Mouse (Mus musculus) liver, embryonic 14.5 days (tissue): ENCODE data around the gene Terb2. TPM values are rescaled to one million over a fixed set of nuclear protein-coding genes. Genes with fewer than 3 reads are reported as not detected.

ENCODE experiments used
- ATAC-seq: fragments of 200-750 bp; cut with Nextera tagmentation; 2 replicates; pipeline ENCODE4 v1.8.0; 2017; ENCODE audit warnings: moderate number of reproducible peaks, mild to moderate bottlenecking, moderate library complexity; ENCODE audit not compliant: insufficient read depth
- DNase-seq, 3 experiments: peaks; one replicate each; pipeline ENCODE4 v3.0.0-alpha.2; 2012 to 2013; ENCODE audit warnings: low read depth in 3 of 3, low spot score in 3 of 3
- H3K27ac ChIP-seq: fragments of 300-500 bp; sonication (generic); 2 replicates; pipeline ENCODE4 v1.5.1; 2014; ENCODE audit warnings: moderate library complexity, mild to moderate bottlenecking, control low read depth, inconsistent platforms
- H3K27me3 ChIP-seq: fragments of 300-500 bp; sonication (generic); 2 replicates; pipeline ENCODE4 v1.6.1; 2014; ENCODE audit warnings: mild to moderate bottlenecking, low read length, moderate library complexity; ENCODE audit not compliant: control insufficient read depth, insufficient read depth
- H3K36me3 ChIP-seq: fragments of 300-500 bp; sonication (generic); replicated peaks from 2 replicates; pipeline ENCODE4 v1.6.1; 2014; ENCODE audit warnings: low read depth; ENCODE audit not compliant: control insufficient read depth, insufficient read depth
- H3K4me1 ChIP-seq, 2 experiments: fragments of 200-500 bp in 1 of 2; fragments of 300-500 bp in 1 of 2; sonication (generic) in 1 of 2; replicated peaks; 2 replicates each; pipeline ENCODE4 v1.6.1; 2012 to 2014; ENCODE audit warnings: antibody characterized with exemption in 1 of 2, inconsistent platforms in 1 of 2, low read length in 1 of 2; ENCODE audit not compliant: control insufficient read depth in 2 of 2, insufficient read depth in 2 of 2
- H3K4me2 ChIP-seq: fragments of 300-500 bp; sonication (generic); 2 replicates; pipeline ENCODE4 v1.6.1; 2014; ENCODE audit warnings: low read depth, mild to moderate bottlenecking, control low read depth, moderate library complexity
- H3K4me3 ChIP-seq, 2 experiments: fragments of 200-500 bp in 1 of 2; fragments of 300-500 bp in 1 of 2; sonication (generic) in 1 of 2; 2 replicates each; pipeline ENCODE4 v1.5.1; 2012 to 2014; ENCODE audit warnings: low read depth in 2 of 2, low read length in 2 of 2, mild to moderate bottlenecking in 2 of 2, control low read depth in 1 of 2, inconsistent platforms in 1 of 2, moderate library complexity in 1 of 2; ENCODE audit not compliant: insufficient read depth in 1 of 2
- H3K9ac ChIP-seq: fragments of 300-500 bp; sonication (generic); replicated peaks from 2 replicates; pipeline ENCODE4 v1.6.1; 2014; ENCODE audit warnings: mild to moderate bottlenecking, control low read depth, moderate library complexity
- H3K9me3 ChIP-seq: fragments of 300-500 bp; sonication (generic); 2 replicates; pipeline ENCODE4 v1.6.1; 2016; ENCODE audit warnings: low read length, mixed read lengths; ENCODE audit not compliant: control insufficient read depth
- CTCF ChIP-seq: IDR thresholded peaks from 2 replicates; pipeline ENCODE4 v1.5.1; 2016; ENCODE audit warnings: antibody characterized with exemption, low read depth, control low read depth
- EP300 ChIP-seq: IDR thresholded peaks from 2 replicates; pipeline ENCODE4 v1.6.1; 2016; ENCODE audit warnings: antibody characterized with exemption, low read depth
- WGBS: fragments of 180-500 bp; shearing (Covaris S2); extraction: QIAGEN DNeasy Blood & Tissue Kit; methylation state at CpG from one replicate; pipeline ENCODE4 v1.1.7; 2014; ENCODE audit not compliant: insufficient replicate concordance; 5-methylcytosine and 5-hydroxymethylcytosine counted together
- polyA plus RNA-seq, 2 experiments: library from polyadenylated mRNA; depleted of rRNA in 1 of 2; stranded (reverse) in 1 of 2; unstranded in 1 of 2; fragments of >200 nt; fragmentation: Nextera tagmentation in 1 of 2; extraction: Ambion mirVana in 1 of 2; gene quantifications; 2 replicates each; pipeline versions ENCODE4 v1.2.1 to v1.2.3; 2012 to 2014

Terb2 gene
- polyA plus RNA-seq, 2 experiments: not detected

- DNase-seq (no peak), ATAC-seq (no peak)
- WGBS: 47% methylated on average over 6 of the region's 6 CpGs
- Histone ChIP-seq H3K9me3 (no peaks in the 10 kb centered on the region), H3K27ac (no peak overlapping the region), H3K4me3 (no peak overlapping the region), H3K4me2 (no peak overlapping the region), H3K4me1 (no peaks in the 10 kb centered on the region), H3K36me3 (no peaks in the 10 kb centered on the region), H3K27me3 (no peaks in the 10 kb centered on the region; the same call in 1 of the 2 replicates), H3K9ac (no peak overlapping the region)
- TF ChIP-seq CTCF (no peak), EP300 (no peak)
Observed at GRCm38 (mm10) chr2:122171292-122171691, 14.8 kb upstream of the Terb2 start.

- 74% methylated on average over 2 of the region's 2 CpGs for WGBS
- no peak overlapping the region for H3K27ac ChIP-seq
- no peak overlapping the region for H3K4me2 ChIP-seq
- TF ChIP-seq CTCF (no peak), EP300 (no peak)
- H3K4me1 ChIP-seq: no peaks in the 10 kb centered on the region
- H3K9ac ChIP-seq: no peak overlapping the region
- no peak overlapping the region for H3K4me3 ChIP-seq
- no peak for DNase-seq
- no peaks in the 10 kb centered on the region for H3K9me3 ChIP-seq
- ATAC-seq: no peak
- H3K36me3 ChIP-seq: no peaks in the 10 kb centered on the region
- no peaks in the 10 kb centered on the region; the same call in 1 of the 2 replicates for H3K27me3 ChIP-seq
Observed at GRCm38 (mm10) chr2:122172188-122172587, 13.9 kb upstream of the Terb2 start.

DNA sequence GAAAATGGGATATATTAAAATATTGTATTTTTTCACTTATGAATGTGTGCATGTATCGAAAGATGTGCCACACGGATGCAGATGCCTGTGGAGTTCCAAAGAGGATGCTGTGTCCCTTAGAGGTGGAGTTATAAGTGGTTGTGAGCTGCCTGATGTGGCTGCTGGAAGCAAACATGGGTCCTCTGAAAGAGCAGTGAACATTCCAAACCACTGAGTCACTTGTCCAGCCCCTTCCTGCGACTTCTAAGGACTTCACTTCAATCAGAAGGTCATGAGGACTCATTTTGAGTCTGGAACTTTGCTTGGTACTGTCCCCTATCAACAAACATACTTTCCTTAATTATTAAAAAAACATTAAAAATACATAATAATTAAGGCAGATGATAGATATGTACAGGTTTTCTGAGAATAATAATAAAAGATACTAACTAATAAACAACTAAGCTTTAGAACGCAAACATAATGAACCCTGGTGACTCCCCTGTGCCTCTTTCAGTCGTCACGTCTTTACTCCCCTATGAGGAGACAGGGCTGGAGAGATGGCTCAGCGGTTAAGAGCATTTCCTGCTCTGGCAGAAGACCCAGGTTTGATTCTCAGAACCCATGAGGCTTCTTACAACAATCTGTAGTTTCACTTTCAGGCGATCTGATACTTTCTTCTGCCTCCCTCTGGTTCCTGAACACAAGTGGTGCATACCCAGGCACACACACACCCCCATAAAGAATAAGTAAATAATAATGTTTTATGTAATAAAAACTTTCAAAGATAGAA is 5.8 kb upstream of the Terb2 start:
- no peaks in the 10 kb centered on the region for H3K27me3 ChIP-seq
- H3K4me1 ChIP-seq: no peaks in the 10 kb centered on the region
- no peak overlapping the region for H3K9ac ChIP-seq
- H3K4me3 ChIP-seq: no peak overlapping the region
- H3K4me2 ChIP-seq: no peak overlapping the region
- TF ChIP-seq EP300 (no peak), CTCF (no peak)
- H3K27ac ChIP-seq: no peak overlapping the region
- WGBS: 51% methylated on average over 8 of the region's 8 CpGs
- H3K9me3 ChIP-seq: no peaks in the 10 kb centered on the region
- no peak for DNase-seq
- H3K36me3 ChIP-seq: no peaks in the 10 kb centered on the region
- no peak for ATAC-seq

GRCm38 (mm10) chr2:122185086-122185485 is 986 bp upstream of the Terb2 start:
- ATAC-seq (no peak), DNase-seq (no peak)
- 73% methylated on average over 4 of the region's 4 CpGs for WGBS
- Histone ChIP-seq H3K4me3 (no peak overlapping the region), H3K27ac (no peak overlapping the region), H3K4me2 (no peak overlapping the region), H3K4me1 (peaks cover 0 to 3% of the 10 kb centered on the region in 2 experiments; a peak in 3 of 4 replicates), H3K36me3 (no peaks in the 10 kb centered on the region), H3K9ac (no peak overlapping the region), H3K9me3 (no peaks in the 10 kb centered on the region), H3K27me3 (no peaks in the 10 kb centered on the region)
- no peak for TF ChIP-seq EP300
- TF ChIP-seq CTCF: no peak

DNA sequence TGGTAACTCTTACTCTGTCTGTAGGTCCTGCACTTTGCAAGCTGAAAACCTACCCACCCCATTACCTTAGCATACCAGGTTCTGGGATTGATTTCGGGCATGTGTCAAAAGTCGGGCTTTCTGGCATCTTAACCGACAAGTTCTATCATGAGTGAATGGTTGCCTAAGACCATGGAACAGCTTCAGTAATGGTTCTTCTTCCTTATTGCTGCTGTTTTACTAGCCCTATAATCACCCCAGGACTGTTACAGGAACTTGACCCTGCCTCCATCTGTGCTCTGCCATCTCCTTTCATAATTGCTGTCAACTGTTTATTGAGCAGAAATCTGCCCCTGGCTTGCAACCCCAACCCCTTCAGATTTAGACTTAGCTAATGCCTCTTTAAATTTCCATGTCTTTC is 679 bp downstream of the Terb2 start:
- TF ChIP-seq EP300 (no peak), CTCF (no peak)
- peaks cover 0 to 3% of the 10 kb centered on the region in 2 experiments; a peak in 3 of 4 replicates for H3K4me1 ChIP-seq
- H3K4me3 ChIP-seq: no peak overlapping the region
- no peaks in the 10 kb centered on the region for H3K9me3 ChIP-seq
- H3K9ac ChIP-seq: no peak overlapping the region
- H3K36me3 ChIP-seq: no peaks in the 10 kb centered on the region
- WGBS: 78% methylated on average over 3 of the region's 3 CpGs
- no peaks in the 10 kb centered on the region for H3K27me3 ChIP-seq
- DNase-seq: no peak
- ATAC-seq: no peak
- no peak overlapping the region for H3K27ac ChIP-seq
- H3K4me2 ChIP-seq: no peak overlapping the region
